Mouse (Mus musculus) ovary, postnatal 10 days (tissue): ENCODE data around the gene Akap1.

Experiments used
- DNase-seq: peaks from one replicate; pipeline ENCODE4 v3.0.0; 2022; ENCODE audit warnings: low spot score

Akap1 gene

GRCm38 (mm10) chr11:88782531-88782930 is 81.9 kb downstream of the Akap1 start:
- DNase-seq: no peak
